Mouse (Mus musculus) liver, embryonic 11.5 days (tissue): Measurements from ENCODE around the gene Car9. TPM values are rescaled to one million over a fixed set of nuclear protein-coding genes. Genes with fewer than 3 reads are reported as not detected.
A peak's percentile ranks its signal among the peaks of the same experiment; 100 is the strongest.

Source experiments
- ATAC-seq: fragments of 200-750 bp; cut with Nextera tagmentation; replicated peaks from 2 replicates; pipeline ENCODE4 v1.8.0; 2017; ENCODE audit warnings: moderate number of reproducible peaks, mild to moderate bottlenecking, moderate TSS enrichment, moderate library complexity; ENCODE audit not compliant: low FRiP score
- DNase-seq: peaks from one replicate; pipeline ENCODE4 v3.0.0-alpha.2; 2017; ENCODE audit warnings: low spot score
- H3K27ac ChIP-seq: fragments of 300-500 bp; sonication (generic); 2 replicates; pipeline ENCODE4 v1.5.1; 2014; ENCODE audit warnings: mild to moderate bottlenecking, low read depth, low read length, control low read depth
- H3K27me3 ChIP-seq: fragments of 300-500 bp; sonication (generic); replicated peaks from 2 replicates; pipeline ENCODE4 v1.6.1; 2014; ENCODE audit warnings: low read length, mixed read lengths; ENCODE audit not compliant: control insufficient read depth, insufficient read depth
- H3K36me3 ChIP-seq: fragments of 300-500 bp; sonication (generic); 2 replicates; pipeline ENCODE4 v1.6.1; 2014; ENCODE audit warnings: mild to moderate bottlenecking, low read length, moderate library complexity, mixed read lengths; ENCODE audit not compliant: control insufficient read depth, insufficient read depth
- H3K4me1 ChIP-seq: fragments of 300-500 bp; sonication (generic); replicated peaks from 2 replicates; pipeline ENCODE4 v1.6.1; 2014; ENCODE audit warnings: low read length, mixed read lengths; ENCODE audit not compliant: control insufficient read depth, insufficient read depth
- H3K4me2 ChIP-seq: fragments of 300-500 bp; sonication (generic); 2 replicates; pipeline ENCODE4 v1.6.1; 2014; ENCODE audit warnings: mild to moderate bottlenecking, control low read depth, moderate library complexity
- H3K4me3 ChIP-seq: fragments of 300-500 bp; sonication (generic); 2 replicates; pipeline ENCODE4 v1.5.1; 2014; ENCODE audit warnings: low read depth, low read length, control low read depth
- H3K9ac ChIP-seq: fragments of 300-500 bp; sonication (generic); 2 replicates; pipeline ENCODE4 v1.6.1; 2014; ENCODE audit warnings: low read depth, low read length, control low read depth
- H3K9me3 ChIP-seq: fragments of 300-500 bp; sonication (generic); 2 replicates; pipeline ENCODE4 v1.6.1; 2016; ENCODE audit warnings: low read length, inconsistent platforms, mixed read lengths; ENCODE audit not compliant: control insufficient read depth
- WGBS: fragments of 180-500 bp; shearing (Covaris S2); extraction: QIAGEN DNeasy Blood & Tissue Kit; methylation state at CpG from one replicate; pipeline ENCODE4 v1.1.7; 2014; 5-methylcytosine and 5-hydroxymethylcytosine counted together
- polyA plus RNA-seq: library from polyadenylated mRNA; unstranded; fragments of >200 nt; fragmentation: Nextera tagmentation; extraction: Ambion mirVana; gene quantifications from 2 replicates; pipeline ENCODE4 v1.2.1, GENCODE M21; 2014

Gene Car9
- polyA plus RNA-seq, 1 experiment from 2014 or later = 2.0 TPM

DNA sequence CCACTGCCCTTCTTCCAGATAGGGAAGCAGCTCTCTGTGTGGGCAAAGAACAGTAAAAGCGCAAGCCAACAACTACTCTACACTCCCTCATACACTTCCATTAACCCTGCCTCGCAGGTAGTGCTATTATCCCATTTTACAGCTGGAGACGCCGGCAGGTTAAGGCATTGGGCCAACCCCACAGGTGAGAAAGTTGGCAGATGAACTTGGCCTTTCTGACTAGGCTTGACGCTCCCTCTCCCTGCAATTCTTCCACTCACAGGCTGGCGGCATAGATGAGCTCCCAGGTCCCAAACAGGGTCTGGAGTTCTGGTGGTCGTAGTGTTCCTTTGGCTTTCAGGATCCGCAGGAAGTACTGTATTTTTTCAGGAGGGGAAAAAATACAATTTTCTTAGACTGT, 7.8 kb upstream of the Car9 start:
- 6% methylated on average over 8 of the region's 8 CpGs for WGBS
- Histone ChIP-seq H3K27ac (peak overlapping the region; percentile 34; the same call in 1 of the 2 replicates), H3K4me2 (peak overlapping the region; percentile 70), H3K4me3 (peak overlapping the region; percentile 68), H3K27me3 (no peaks in the 10 kb centered on the region), H3K4me1 (peaks cover 17% of the 10 kb centered on the region), H3K36me3 (peaks cover 8% of the 10 kb centered on the region; the same call in 1 of the 2 replicates), H3K9me3 (no peaks in the 10 kb centered on the region), H3K9ac (peak overlapping the region; percentile 84)
- peak; percentile 61 for ATAC-seq
- no peak for DNase-seq

- Histone ChIP-seq H3K36me3 (peaks cover 8% of the 10 kb centered on the region; the same call in 1 of the 2 replicates), H3K27ac (peak within 1 kb of the TSS; percentile 34; the same call in 1 of the 2 replicates), H3K9me3 (no peaks in the 10 kb centered on the region), H3K4me1 (peaks cover 22% of the 10 kb centered on the region), H3K4me2 (peak within 1 kb of the TSS; percentile 70), H3K9ac (peak within 1 kb of the TSS; percentile 84), H3K4me3 (peak within 1 kb of the TSS; percentile 68), H3K27me3 (no peaks in the 10 kb centered on the region)
- peak; percentile 91 for DNase-seq
- peak; percentile 85 for ATAC-seq
- 7% methylated on average over 50 of the region's 50 CpGs for WGBS
Measured at GRCm38 (mm10) chr4:43499407-43500333, 7.1 kb upstream of the Car9 start, which contains the start of gene Arhgef39. Gene Arhgef39, minus strand, starts transcription at chr4:43499695.

GRCm38 (mm10) chr4:43503041-43503440, 3.7 kb upstream of the Car9 start:
- no peaks in the 10 kb centered on the region for H3K36me3 ChIP-seq
- no peak overlapping the region for H3K4me3 ChIP-seq
- DNase-seq (no peak), ATAC-seq (no peak)
- 76% methylated on average over 2 of the region's 2 CpGs for WGBS
- no peak overlapping the region for H3K4me2 ChIP-seq
- H3K27ac ChIP-seq = no peak overlapping the region
- no peak overlapping the region for H3K9ac ChIP-seq
- no peaks in the 10 kb centered on the region for H3K9me3 ChIP-seq
- H3K27me3 ChIP-seq = peaks cover 6% of the 10 kb centered on the region; the same call in 1 of the 2 replicates
- peaks cover 18% of the 10 kb centered on the region for H3K4me1 ChIP-seq

GRCm38 (mm10) chr4:43503506-43503905, 3.3 kb upstream of the Car9 start:
- Histone ChIP-seq H3K4me1 (peaks cover 15% of the 10 kb centered on the region), H3K27ac (no peak overlapping the region), H3K36me3 (no peaks in the 10 kb centered on the region), H3K4me3 (no peak overlapping the region), H3K4me2 (no peak overlapping the region), H3K9ac (no peak overlapping the region), H3K9me3 (no peaks in the 10 kb centered on the region), H3K27me3 (peaks cover 6% of the 10 kb centered on the region; the same call in 1 of the 2 replicates)
- ATAC-seq (no peak), DNase-seq (no peak)
- 72% methylated on average over 6 of the region's 6 CpGs for WGBS

DNA sequence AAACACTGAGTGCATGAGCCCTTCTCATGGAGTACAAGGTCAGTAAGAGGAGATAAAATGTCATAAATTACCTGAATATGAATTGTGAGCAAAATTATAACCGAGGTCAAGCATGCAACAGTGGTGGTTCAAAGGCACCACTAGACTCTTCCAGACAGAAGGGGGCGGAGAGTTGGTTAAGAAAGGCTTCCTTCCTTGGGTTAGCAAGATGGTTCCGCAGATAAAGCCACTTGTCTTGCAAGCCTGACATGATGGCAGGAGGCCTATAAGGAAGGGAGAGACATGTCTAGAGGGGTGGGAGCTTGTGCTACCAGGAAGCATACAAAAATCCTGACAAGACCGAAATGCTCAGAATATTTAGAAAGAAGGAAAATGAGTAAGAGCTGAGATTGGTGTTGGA, 2.5 kb upstream of the Car9 start:
- 47% methylated on average over 4 of the region's 4 CpGs for WGBS
- Histone ChIP-seq H3K36me3 (no peaks in the 10 kb centered on the region), H3K4me1 (peaks cover 17% of the 10 kb centered on the region), H3K9me3 (no peaks in the 10 kb centered on the region), H3K4me3 (no peak overlapping the region), H3K27me3 (peaks cover 6% of the 10 kb centered on the region), H3K4me2 (no peak overlapping the region), H3K27ac (no peak overlapping the region), H3K9ac (no peak overlapping the region)
- no peak for ATAC-seq
- no peak for DNase-seq

DNA sequence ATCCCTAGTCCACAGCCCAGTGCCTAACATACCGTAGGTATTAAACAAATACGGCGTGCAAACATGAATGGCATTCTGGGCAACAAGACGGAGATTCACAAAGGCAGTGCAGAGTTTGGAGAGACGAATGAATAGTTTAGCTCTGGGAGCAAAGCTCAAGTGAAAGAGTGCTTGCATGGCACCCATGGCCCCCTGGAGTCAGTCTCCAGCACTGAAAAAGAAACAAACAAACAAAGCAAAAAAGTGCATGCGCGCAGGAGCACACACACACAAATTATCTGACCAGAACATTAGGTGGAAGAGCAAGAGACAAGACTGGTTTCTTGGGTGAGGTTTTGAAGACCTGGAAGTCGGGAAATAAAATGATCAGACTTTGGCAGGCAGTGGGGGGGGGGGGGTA, 692 bp upstream of the Car9 start:
- H3K4me1 ChIP-seq = peaks cover 19% of the 10 kb centered on the region
- WGBS = 82% methylated on average over 8 of the region's 8 CpGs
- no peak overlapping the region for H3K4me2 ChIP-seq
- H3K4me3 ChIP-seq = no peak overlapping the region
- no peak for DNase-seq
- no peak for ATAC-seq
- H3K9ac ChIP-seq = no peak overlapping the region
- no peak overlapping the region for H3K27ac ChIP-seq
- H3K36me3 ChIP-seq = no peaks in the 10 kb centered on the region
- H3K27me3 ChIP-seq = peaks cover 6% of the 10 kb centered on the region
- no peaks in the 10 kb centered on the region for H3K9me3 ChIP-seq

- peaks cover 6% of the 10 kb centered on the region for H3K27me3 ChIP-seq
- DNase-seq (no peak), ATAC-seq (peak; percentile 35)
- peaks cover 19% of the 10 kb centered on the region for H3K4me1 ChIP-seq
- peak overlapping the region; percentile 72 for H3K9ac ChIP-seq
- peak overlapping the region; percentile 64 for H3K4me3 ChIP-seq
- H3K36me3 ChIP-seq = no peaks in the 10 kb centered on the region
- 12% methylated on average over 22 of the region's 22 CpGs for WGBS
- no peaks in the 10 kb centered on the region for H3K9me3 ChIP-seq
- peak overlapping the region; percentile 88 for H3K4me2 ChIP-seq
- no peak overlapping the region; the same call in 1 of the 2 replicates for H3K27ac ChIP-seq
Measured at GRCm38 (mm10) chr4:43507938-43508665, 1.3 kb downstream of the Car9 start.

DNA sequence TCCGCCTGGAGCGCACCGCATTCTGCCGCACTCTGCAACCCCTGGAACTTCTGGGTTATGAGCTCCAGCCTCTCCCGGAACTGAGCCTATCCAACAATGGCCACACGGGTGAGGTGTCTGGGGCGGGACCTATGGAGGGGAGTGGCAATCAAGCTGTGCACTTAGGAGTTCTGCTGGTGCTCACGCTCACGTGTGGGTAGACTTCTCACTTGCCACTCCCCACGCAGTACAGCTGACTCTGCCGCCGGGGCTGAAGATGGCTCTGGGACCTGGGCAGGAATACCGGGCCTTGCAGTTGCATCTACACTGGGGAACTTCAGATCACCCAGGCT, 1.9 kb downstream of the Car9 start:
- Histone ChIP-seq H3K27ac (peak overlapping the region; percentile 32; the same call in 1 of the 2 replicates), H3K36me3 (no peaks in the 10 kb centered on the region), H3K4me3 (peak overlapping the region; percentile 64), H3K9me3 (no peaks in the 10 kb centered on the region), H3K9ac (peak overlapping the region; percentile 72), H3K27me3 (peaks cover 6% of the 10 kb centered on the region), H3K4me2 (peak overlapping the region; percentile 88), H3K4me1 (peaks cover 19% of the 10 kb centered on the region)
- WGBS = 3% methylated on average over 13 of the region's 13 CpGs
- ATAC-seq (peak; percentile 83), DNase-seq (peak; percentile 76)
